Mouse (Mus musculus) left cerebral cortex, postnatal 10 days (tissue): ENCODE results near the gene Efr3b. TPM values are rescaled to one million over a fixed set of nuclear protein-coding genes. Genes with fewer than 3 reads are reported as not detected.
"Not testable (repeated sequence)": the region's sequence is repeated elsewhere in the genome, so short reads cannot be mapped to it uniquely, and the experiment has no call there.

Source experiments
- DNase-seq, 2 experiments: peaks; one replicate each; pipeline ENCODE4 v3.0.0; 2021 to 2022; ENCODE audit warnings: low spot score in 2 of 2, mixed read lengths in 1 of 2; ENCODE audit errors: extremely low spot score in 1 of 2
- intact Hi-C: fragments of 180-260 bp; cut with DNase I; formaldehyde crosslinking; loops from one replicate; pipeline ENCODE4 v1.15.1; 2025
- total RNA-seq, 2 experiments: library from RNA; stranded (reverse); gene quantifications; 2 replicates each; pipeline ENCODE4 v1.2.3; 2021

Efr3b gene
- total RNA-seq, 2 experiments from 2014 or later = 95.7 to 101 TPM

GRCm38 (mm10) chr12:3930090-3930865, 108.4 kb downstream of the Efr3b start:
- DNase-seq = peak in 1 of 2 experiments; percentile 50
- intact Hi-C loops = not testable (repeated sequence)

GRCm38 (mm10) chr12:3928841-3929240, 109.9 kb downstream of the Efr3b start:
- intact Hi-C loops = loop anchor here (2.0 to 10.0 kb wide), 2 partner anchors 152 to 276 kb away; no protein-coding TSS in a partner anchor
- peak in 1 of 2 experiments; percentile 53 for DNase-seq

DNA sequence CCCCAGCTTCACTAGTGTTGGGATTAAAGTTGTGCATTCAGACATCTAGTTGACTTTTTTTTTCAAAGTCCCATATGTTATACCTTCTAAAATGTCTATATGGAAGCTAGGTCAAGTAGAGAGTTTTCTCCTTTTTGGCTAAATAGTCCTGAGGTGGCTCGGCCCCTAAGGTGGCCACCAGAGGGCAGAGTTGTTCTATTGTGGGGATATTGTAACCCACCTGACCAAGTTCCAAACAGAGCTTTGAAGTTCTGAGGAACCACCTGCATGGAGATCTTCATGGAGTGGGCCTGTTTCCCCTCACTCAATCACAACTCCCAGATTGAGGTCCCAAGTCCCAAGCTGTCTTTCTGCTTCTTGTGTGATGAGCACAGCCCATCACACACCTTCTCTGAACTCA, 112.6 kb downstream of the Efr3b start:
- intact Hi-C loops = loop anchor here (10.0 kb wide), 1 partner anchor 279 kb away; no protein-coding TSS in a partner anchor
- DNase-seq = peak; percentile 29 to 71

DNA sequence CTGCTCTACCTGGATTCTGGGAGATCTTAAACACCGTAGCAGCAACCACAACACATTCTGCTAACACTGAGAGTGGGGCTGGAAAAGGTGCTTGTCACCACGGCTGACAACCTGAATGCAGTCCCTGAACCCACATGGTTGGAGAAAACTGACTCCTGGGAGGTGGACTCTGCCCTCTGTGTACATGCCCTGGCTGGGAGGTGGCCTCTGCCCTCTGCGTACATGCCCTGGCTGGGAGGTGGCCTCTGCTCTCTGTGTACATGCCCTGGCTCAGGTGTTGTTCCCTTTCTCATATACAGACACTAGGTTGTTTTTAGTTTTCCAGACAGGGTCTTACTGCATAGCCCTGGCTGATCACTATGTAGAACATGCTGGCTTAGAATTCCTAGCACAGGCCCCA, 119.3 kb downstream of the Efr3b start:
- intact Hi-C loops = no loop called here
- no peak for DNase-seq

DNA sequence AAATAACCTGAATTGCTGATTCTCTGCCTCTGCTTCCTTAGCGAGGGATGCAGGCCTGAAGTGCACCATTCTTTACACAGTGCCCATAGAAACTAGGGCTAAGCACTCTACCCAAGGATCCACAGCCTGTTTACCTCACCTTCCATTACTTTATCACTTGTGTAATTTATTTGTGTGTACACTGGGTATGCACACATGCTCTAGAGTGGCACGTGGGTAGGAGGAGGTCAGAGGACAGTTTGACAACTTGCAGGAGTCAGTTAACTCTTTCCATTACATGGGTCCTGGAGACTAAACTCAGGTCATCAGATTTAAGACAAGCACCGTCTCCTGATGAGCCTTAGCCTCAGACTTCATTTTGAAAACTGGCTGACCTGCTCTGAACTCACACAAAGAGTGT, 120.1 kb downstream of the Efr3b start:
- intact Hi-C loops = no loop called here
- DNase-seq = no peak

DNA sequence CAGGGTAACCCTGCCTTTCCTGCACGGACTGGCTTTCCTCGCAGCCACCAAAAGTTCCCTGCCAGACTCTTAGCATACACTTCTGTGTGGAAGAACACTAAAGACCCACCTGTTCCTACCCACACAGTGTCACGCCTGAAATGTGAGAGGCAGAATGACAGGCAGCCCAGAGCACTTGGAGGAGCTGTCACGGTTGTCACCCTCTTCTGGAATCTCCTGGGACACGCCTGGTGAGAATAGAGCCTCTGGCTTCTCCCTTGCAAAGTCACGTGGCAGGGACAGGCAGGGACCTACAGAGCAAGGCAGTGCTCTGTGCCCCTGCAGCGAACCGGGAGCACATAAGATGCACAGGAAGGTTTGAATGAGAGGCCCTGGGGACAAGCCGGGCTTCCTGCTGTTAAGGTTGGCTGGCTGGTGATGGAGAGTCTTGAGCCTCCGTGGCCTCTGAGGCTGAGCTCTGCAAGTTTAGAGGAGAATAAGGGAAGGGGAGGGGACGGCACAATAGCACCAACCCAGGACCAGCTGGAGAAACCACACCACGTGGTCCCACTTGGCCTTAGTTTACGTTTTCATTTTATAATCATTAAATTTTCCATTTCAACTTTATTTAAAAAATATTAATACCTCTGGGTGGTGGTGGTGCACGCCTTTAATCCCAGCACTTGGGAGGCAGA, 120.9 kb downstream of the Efr3b start:
- no peak for DNase-seq
- intact Hi-C loops = no loop called here

- DNase-seq = no peak
- intact Hi-C loops = no loop called here
Observed at GRCm38 (mm10) chr12:3915852-3916251, 122.9 kb downstream of the Efr3b start.

Other genes with a start within 250 kb of the Efr3b start
- gene Dnmt3a, start 232.9 kb downstream of the Efr3b start, total RNA-seq = 100 to 1,000 TPM; 331 to 345 TPM
- 1 to 10 TPM; 2.9 to 3.6 TPM for gene Pomc, start 84.0 kb downstream of the Efr3b start, total RNA-seq
- 10 to 100 TPM; 63.3 to 63.5 TPM for gene Dnajc27, start 43.7 kb upstream of the Efr3b start, total RNA-seq
- 10 to 100 TPM; 53.9 to 55.1 TPM for gene Adcy3, start 94.2 kb upstream of the Efr3b start, total RNA-seq
- 1 to 10 TPM; 8.7 to 9.8 TPM for gene Ptrhd1, start 195.1 kb upstream of the Efr3b start, total RNA-seq
- gene Cenpo, start 195.4 kb upstream of the Efr3b start, total RNA-seq = 1 to 10 TPM; 5.1 to 6.3 TPM